Mouse (Mus musculus): ENCODE data around the gene Ptpn21. TPM values are rescaled to one million over a fixed set of nuclear protein-coding genes. Genes with fewer than 3 reads are reported as not detected.

The Ptpn21 gene
- total RNA-seq (2017), result 3.3 and 3.4 TPM in 2 replicates

GRCm38 (mm10) chr12:98736951-98737800, at the start of gene Ptpn21:
Gene Ptpn21 (minus strand): TSS chr12:98737405.
- ATAC-seq (ENCODE audit: extremely low read depth, insufficient number of reproducible peaks, low FRiP score, poor library complexity, severe bottlenecking), result no peak

- ATAC-seq (ENCODE audit: extremely low read depth, insufficient number of reproducible peaks, low FRiP score, poor library complexity, severe bottlenecking), result no peak
Measured at GRCm38 (mm10) chr12:98784251-98784650, 47.0 kb upstream of the Ptpn21 start.

- no peak for ATAC-seq (ENCODE audit: extremely low read depth, insufficient number of reproducible peaks, low FRiP score, poor library complexity, severe bottlenecking)
Measured at GRCm38 (mm10) chr12:98779148-98779547, 41.9 kb upstream of the Ptpn21 start.

GRCm38 (mm10) chr12:98777509-98777908, 40.3 kb upstream of the Ptpn21 start:
- ATAC-seq (ENCODE audit: extremely low read depth, insufficient number of reproducible peaks, low FRiP score, poor library complexity, severe bottlenecking), result no peak

GRCm38 (mm10) chr12:98766241-98766640, 29.0 kb upstream of the Ptpn21 start:
- ATAC-seq (ENCODE audit: extremely low read depth, insufficient number of reproducible peaks, low FRiP score, poor library complexity, severe bottlenecking), result no peak

GRCm38 (mm10) chr12:98759700-98760099, 22.5 kb upstream of the Ptpn21 start:
- no peak for ATAC-seq (ENCODE audit: extremely low read depth, insufficient number of reproducible peaks, low FRiP score, poor library complexity, severe bottlenecking)

- ATAC-seq (ENCODE audit: extremely low read depth, insufficient number of reproducible peaks, low FRiP score, poor library complexity, severe bottlenecking), result no peak
Measured at GRCm38 (mm10) chr12:98757636-98758035, 20.4 kb upstream of the Ptpn21 start.

- no peak for ATAC-seq (ENCODE audit: extremely low read depth, insufficient number of reproducible peaks, low FRiP score, poor library complexity, severe bottlenecking)
Measured at GRCm38 (mm10) chr12:98747380-98747753, 10.2 kb upstream of the Ptpn21 start.

GRCm38 (mm10) chr12:98746746-98747379, 9.7 kb upstream of the Ptpn21 start, which contains the start of gene Zc3h14:
Gene Zc3h14 (plus strand): TSS chr12:98746964.
- ATAC-seq (ENCODE audit: extremely low read depth, insufficient number of reproducible peaks, low FRiP score, poor library complexity, severe bottlenecking), result peak; percentile 88

GRCm38 (mm10) chr12:98746131-98746530, 8.9 kb upstream of the Ptpn21 start:
- peak; percentile 82 for ATAC-seq (ENCODE audit: extremely low read depth, insufficient number of reproducible peaks, low FRiP score, poor library complexity, severe bottlenecking)

GRCm38 (mm10) chr12:98745626-98746025, 8.4 kb upstream of the Ptpn21 start:
- ATAC-seq (ENCODE audit: extremely low read depth, insufficient number of reproducible peaks, low FRiP score, poor library complexity, severe bottlenecking), result no peak

- no peak for ATAC-seq (ENCODE audit: extremely low read depth, insufficient number of reproducible peaks, low FRiP score, poor library complexity, severe bottlenecking)
Measured at GRCm38 (mm10) chr12:98741011-98741501, 3.9 kb upstream of the Ptpn21 start.

- ATAC-seq (ENCODE audit: extremely low read depth, insufficient number of reproducible peaks, low FRiP score, poor library complexity, severe bottlenecking), result no peak
Measured at GRCm38 (mm10) chr12:98737801-98738350, 671 bp upstream of the Ptpn21 start.

- no peak for ATAC-seq (ENCODE audit: extremely low read depth, insufficient number of reproducible peaks, low FRiP score, poor library complexity, severe bottlenecking)
Measured at GRCm38 (mm10) chr12:98734880-98735801, 2.1 kb downstream of the Ptpn21 start.

- ATAC-seq (ENCODE audit: extremely low read depth, insufficient number of reproducible peaks, low FRiP score, poor library complexity, severe bottlenecking), result peak; percentile 65
Measured at GRCm38 (mm10) chr12:98734246-98734879, 2.8 kb downstream of the Ptpn21 start.

- ATAC-seq (ENCODE audit: extremely low read depth, insufficient number of reproducible peaks, low FRiP score, poor library complexity, severe bottlenecking), result no peak
Measured at GRCm38 (mm10) chr12:98733776-98734175, 3.4 kb downstream of the Ptpn21 start.

- no peak for ATAC-seq (ENCODE audit: extremely low read depth, insufficient number of reproducible peaks, low FRiP score, poor library complexity, severe bottlenecking)
Measured at GRCm38 (mm10) chr12:98733165-98733564, 4.0 kb downstream of the Ptpn21 start.

GRCm38 (mm10) chr12:98730682-98731081, 6.5 kb downstream of the Ptpn21 start:
- ATAC-seq (ENCODE audit: extremely low read depth, insufficient number of reproducible peaks, low FRiP score, poor library complexity, severe bottlenecking), result no peak
